Mouse (Mus musculus): Measurements from ENCODE around the gene Ppp2r2c.

DNA sequence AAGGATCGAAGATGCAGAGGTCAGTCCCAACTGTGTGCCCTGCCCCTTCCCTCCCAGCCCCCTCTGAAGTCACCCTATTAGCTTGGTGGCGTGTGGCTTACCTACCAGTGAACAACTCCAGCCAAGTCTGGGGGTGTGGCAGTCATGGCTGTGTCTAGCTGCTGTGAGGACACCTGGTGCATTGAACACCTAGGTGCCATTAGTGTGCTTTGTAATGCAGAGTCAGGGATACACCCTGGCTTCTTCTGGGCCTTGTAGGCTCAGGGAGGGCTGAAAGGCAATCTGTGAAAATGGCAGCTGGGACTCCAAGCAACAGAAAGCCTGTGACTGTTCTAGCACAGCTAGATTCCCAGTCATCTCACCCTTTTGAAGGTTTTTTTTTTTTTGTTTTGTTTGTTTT, 34.5 kb downstream of the Ppp2r2c start:
- TF ChIP-seq CTCF (IDR thresholded peaks at IDR 0.05; ENCODE audit: low read depth, low read length) (no peak), GATA1 (IDR thresholded peaks at IDR 0.05; ENCODE audit: borderline replicate concordance, low read length) (no peak), GATA2 (IDR thresholded peaks at IDR 0.05; ENCODE audit: borderline replicate concordance, low read depth, low read length) (no peak)
